Mouse (Mus musculus) T-helper 17 cell (primary cell): ENCODE data around the gene Brsk1.

Experiments used
- in situ Hi-C, 2 experiments: fragments of 300-600 bp; cut with MboI, MseI; formaldehyde crosslinking; loops; 1 replicate in 1 of 2; 2 replicates in 1 of 2; pipeline ENCODE4 v1.15.1; 2025; ENCODE audit warnings: high pct_unique_total_duplicates in 2 of 2

The Brsk1 gene

GRCm38 (mm10) chr7:4731090-4731489 is 40.7 kb downstream of the Brsk1 start:
- in situ Hi-C loops: no loop called here

DNA sequence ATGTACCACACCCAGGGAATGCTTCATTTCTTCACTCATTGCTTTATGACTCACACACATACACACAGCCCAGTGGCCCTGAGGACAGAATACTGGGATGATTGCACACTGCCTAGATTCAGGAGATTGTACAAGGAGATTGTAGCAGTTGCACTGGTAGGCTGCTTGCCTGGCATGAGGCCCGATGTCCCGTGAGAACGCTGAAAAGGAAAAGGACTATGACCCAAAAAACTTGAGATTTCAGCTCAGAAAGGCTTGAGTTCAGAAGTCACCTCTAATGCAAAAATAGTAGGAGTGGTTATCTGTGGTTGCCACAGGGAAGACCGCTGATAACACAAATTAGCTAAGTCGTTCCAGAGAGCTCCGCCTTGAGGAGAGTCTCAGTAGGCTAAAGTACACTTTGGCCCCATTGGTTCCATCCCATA is 42.6 kb downstream of the Brsk1 start:
- in situ Hi-C loops: no loop called here

DNA sequence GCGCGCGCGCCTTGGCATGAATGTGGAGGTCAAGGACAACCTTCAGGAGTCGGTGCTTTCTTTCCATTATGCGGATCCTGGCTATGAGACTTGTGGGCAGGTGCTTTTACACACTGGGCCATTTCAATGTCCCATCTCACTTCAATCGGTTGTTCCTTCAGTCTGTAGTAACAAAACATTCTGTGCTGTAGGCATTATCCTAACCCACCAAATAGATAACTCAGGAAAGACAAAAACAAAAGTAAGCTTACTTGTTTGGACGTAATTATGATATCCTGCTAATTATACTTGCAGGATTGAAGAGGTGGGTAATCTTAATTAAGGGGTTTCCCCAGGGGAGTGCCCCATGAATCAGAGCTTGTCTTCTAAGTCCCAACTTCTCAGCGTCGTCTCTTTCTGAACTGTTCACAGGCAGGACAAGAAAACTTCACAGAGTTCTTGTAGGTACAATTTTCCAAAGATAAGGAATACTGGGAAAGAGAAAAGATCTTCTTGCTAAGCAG is 48.7 kb downstream of the Brsk1 start:
- in situ Hi-C loops: loop anchor here in 1 of 2 experiments (5.0 kb wide), 1 partner anchor 57 kb away; no protein-coding TSS in a partner anchor

- in situ Hi-C loops: loop anchor here in 1 of 2 experiments (5.0 to 10.0 kb wide), 2 partner anchors 57 to 295 kb away; partner anchors contain the start of gene Rdh13
Measured at GRCm38 (mm10) chr7:4739544-4740275, 49.3 kb downstream of the Brsk1 start, which contains the start of gene Kmt5c. Gene Kmt5c (plus strand): TSS chr7:4740115.

- in situ Hi-C loops: loop anchor here in 1 of 2 experiments (10.0 kb wide), 1 partner anchor 296 kb away; the partner anchor contains the start of gene Rdh13
Measured at GRCm38 (mm10) chr7:4740309-4740727, 49.9 kb downstream of the Brsk1 start.

- in situ Hi-C loops: loop anchor here in 1 of 2 experiments (10.0 kb wide), 1 partner anchor 296 kb away; the partner anchor contains the start of gene Rdh13
Measured at GRCm38 (mm10) chr7:4741151-4741550, 50.7 kb downstream of the Brsk1 start.

- in situ Hi-C loops: loop anchor here in 1 of 2 experiments (10.0 kb wide), 1 partner anchor 297 kb away; the partner anchor contains the start of gene Rdh13
Measured at GRCm38 (mm10) chr7:4741672-4742481, 51.5 kb downstream of the Brsk1 start.

DNA sequence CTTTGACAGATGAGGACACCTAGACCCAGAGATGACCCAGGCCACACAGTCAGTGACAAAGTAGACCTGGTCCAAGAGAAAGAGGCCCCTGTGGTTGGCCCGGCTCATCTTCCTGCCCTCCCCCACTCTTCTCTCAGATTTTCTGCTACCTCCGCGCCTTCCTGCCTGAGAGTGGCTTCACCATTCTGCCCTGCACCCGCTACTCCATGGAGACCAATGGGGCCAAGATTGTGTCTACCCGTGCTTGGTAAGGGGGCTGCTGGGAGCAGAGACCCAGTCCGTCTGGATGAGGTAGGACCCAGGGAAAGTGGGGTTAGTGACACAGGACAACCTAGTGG is 52.0 kb downstream of the Brsk1 start:
- in situ Hi-C loops: loop anchor here in 1 of 2 experiments (10.0 kb wide), 1 partner anchor 298 kb away; the partner anchor contains the start of gene Rdh13

DNA sequence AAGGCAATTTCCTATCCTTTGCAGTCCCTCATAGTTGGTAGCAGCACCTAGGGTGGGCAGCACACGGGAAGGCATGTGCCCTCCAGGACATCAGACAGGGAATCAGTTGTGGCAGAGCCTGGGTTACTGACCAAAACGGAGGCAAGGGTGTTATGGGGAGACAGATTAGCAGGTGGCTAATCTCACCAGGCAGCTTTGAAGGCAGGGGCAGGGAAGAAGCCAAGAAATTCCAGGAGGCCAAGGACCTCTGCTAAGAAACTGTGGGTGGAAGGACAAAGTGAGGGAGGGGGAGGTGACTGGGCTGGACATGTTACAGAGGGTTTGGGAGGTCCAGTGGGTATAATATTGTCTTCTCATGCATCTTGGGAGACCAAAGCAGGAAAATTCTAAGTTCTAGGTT is 53.0 kb downstream of the Brsk1 start:
- in situ Hi-C loops: loop anchor here in 1 of 2 experiments (10.0 kb wide), 1 partner anchor 299 kb away; the partner anchor contains the start of gene Rdh13

DNA sequence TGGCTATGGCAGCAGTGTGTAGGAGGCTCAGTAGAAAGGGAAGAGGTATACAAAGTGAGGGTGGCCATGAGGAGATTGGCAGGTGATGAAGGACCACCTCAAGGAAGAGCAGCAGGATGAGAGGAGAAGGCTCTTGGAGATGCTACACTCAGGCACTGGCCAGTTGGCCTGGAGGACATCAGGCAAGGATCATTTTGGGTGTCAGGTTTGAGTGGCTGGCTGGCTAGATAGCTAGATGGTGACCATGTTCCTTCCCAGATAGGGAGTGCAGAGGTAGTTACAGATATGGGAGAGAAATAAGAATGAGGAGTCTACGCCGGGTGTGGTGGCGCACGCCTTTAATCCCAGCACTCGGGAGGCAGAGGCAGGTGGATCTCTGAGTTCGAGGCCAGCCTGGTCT is 54.5 kb downstream of the Brsk1 start:
- in situ Hi-C loops: loop anchor here in 1 of 2 experiments (10.0 kb wide), 1 partner anchor 300 kb away; the partner anchor contains the start of gene Rdh13

DNA sequence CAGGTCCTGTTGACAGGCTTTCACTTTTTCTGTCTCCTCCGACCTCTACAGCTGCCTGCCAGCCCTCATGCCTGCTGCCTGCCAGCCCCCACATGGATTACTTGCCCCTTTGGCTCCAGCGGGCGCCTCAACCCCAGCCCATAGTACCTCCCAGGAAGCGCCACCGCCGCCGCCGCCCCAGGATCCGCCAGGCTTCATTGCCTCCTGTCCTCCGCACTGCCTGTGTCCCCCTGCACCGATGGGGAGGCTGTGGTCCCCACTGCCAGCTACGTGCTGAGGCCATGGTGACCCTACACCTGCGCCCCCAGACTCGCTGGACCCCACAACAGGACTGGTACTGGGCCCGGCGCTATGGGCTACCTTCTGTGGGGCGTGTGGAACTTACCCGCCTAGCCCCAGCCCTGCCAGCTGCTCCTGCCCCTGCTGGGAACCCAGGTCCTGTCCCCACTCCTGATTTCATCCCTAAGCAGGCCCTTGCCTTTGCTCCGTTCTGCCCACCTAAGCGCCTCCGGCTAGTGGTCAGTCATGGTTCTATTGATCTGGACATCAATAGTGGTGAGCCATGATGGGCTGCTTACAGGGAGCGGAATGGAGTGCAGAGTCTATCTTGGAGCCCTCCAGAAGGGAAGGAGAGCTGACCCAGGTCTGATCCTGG is 56.0 kb downstream of the Brsk1 start:
- in situ Hi-C loops: loop anchor here in 1 of 2 experiments (10.0 kb wide), 1 partner anchor 302 kb away; the partner anchor contains the start of gene Rdh13

GRCm38 (mm10) chr7:4747156-4747899 is 56.9 kb downstream of the Brsk1 start:
- in situ Hi-C loops: loop anchor here in 1 of 2 experiments (10.0 kb wide), 1 partner anchor 303 kb away; the partner anchor contains the start of gene Rdh13

DNA sequence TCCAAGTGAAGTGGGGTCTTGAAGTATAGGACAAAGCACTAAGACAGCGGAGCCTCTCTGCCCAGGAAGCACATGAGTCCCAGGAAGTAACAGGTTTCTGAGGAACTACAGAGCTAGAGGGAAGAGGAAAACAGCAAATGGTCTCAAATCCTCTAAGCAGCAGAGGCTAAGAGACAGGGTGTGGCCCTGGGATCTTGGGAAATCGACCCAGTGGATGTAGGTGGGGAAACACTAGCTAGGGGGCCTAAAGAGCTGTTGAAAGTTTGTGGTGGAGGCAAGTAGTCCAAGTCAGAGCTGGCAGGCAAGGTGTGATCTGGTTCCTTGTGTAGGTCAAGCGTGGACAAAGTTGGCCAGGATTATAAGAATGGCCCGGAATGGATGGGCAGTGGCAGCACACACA is 57.9 kb downstream of the Brsk1 start:
- in situ Hi-C loops: loop anchor here in 1 of 2 experiments (10.0 kb wide), 1 partner anchor 304 kb away; the partner anchor contains the start of gene Rdh13

GRCm38 (mm10) chr7:4749169-4749568 is 58.8 kb downstream of the Brsk1 start:
- in situ Hi-C loops: loop anchor here in 1 of 2 experiments (10.0 kb wide), 1 partner anchor 304 kb away; the partner anchor contains the start of gene Rdh13

DNA sequence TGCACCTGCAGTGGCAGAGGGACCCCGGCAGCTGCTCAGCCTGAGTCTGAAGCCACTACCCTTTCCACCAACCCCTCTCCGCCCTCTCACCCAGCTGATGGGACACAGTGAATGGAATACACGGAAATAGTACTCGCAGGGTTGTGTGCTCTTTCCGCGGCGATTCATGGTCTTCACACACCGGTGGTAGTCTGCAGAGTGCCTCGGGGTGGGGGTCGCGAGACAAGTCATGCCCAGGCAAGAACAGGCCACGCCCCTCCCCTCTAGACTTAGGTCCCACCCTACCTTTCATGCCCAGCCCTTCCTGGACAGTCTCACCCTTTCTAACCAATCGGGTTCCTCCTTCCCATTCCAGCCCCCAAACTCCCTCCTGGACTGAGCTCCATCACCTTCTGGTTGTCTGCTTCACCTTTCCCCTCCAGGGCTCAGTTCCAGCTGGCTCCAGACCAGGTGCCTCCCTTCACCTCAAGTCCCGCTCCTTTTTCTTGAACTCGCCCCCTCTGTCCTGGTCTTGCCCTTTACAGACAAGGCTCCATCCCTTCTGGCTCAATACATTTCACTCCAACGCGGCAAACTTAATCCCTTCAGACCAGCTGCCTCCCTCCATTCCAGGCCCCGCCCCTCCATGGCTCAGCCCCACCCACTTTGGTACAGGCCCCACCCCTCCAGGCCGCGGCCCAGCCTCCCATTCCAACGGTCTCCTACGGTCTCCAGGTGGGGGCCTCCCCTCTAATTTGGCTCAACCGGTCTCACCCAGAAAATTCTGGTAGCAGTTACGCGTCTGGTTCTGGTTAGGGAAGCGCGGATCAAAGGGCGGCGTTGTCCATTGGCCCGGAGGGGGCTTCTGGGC is 61.8 kb downstream of the Brsk1 start:
- in situ Hi-C loops: no loop called here

GRCm38 (mm10) chr7:4752821-4753570 is 62.6 kb downstream of the Brsk1 start, which contains the start of gene Cox6b2:
Gene Cox6b2 (minus strand): TSS chr7:4753094.
- in situ Hi-C loops: no loop called here

GRCm38 (mm10) chr7:4759670-4760069 is 69.3 kb downstream of the Brsk1 start:
- in situ Hi-C loops: no loop called here
